Mouse (Mus musculus) ES-E14 (cell line): ENCODE measurements around the gene Cdc42ep1. TPM values are rescaled to one million over a fixed set of nuclear protein-coding genes. Genes with fewer than 3 reads are reported as not detected.

Source experiments
- DNase-seq: peaks from one replicate; pipeline ENCODE4 v3.0.0-alpha.2; 2013; ENCODE audit warnings: low read depth, low spot score
- H3K27ac ChIP-seq: 2 replicates; pipeline ENCODE4 v1.5.1; 2012; ENCODE audit warnings: low read depth, mild to moderate bottlenecking, low read length, moderate library complexity, mixed read lengths; ENCODE audit not compliant: poor library complexity, insufficient read depth, severe bottlenecking
- H3K36me3 ChIP-seq: 2 replicates; pipeline ENCODE4 v1.6.1; 2012; ENCODE audit warnings: mild to moderate bottlenecking, low read length, moderate library complexity, mixed read lengths; ENCODE audit not compliant: control insufficient read depth, poor library complexity, insufficient read depth, severe bottlenecking
- H3K4me1 ChIP-seq, 2 experiments: fragments of 150-350 bp in 1 of 2; sonication (generic) in 1 of 2; 2 replicates each; pipeline ENCODE4 v1.6.1; 2012; ENCODE audit warnings: low read length in 2 of 2, mild to moderate bottlenecking in 1 of 2, mixed read lengths in 1 of 2; ENCODE audit not compliant: control insufficient read depth in 2 of 2, insufficient read depth in 2 of 2, poor library complexity in 1 of 2
- H3K4me3 ChIP-seq, 2 experiments: fragments of 150-350 bp in 1 of 2; sonication (generic) in 1 of 2; 2 replicates each; pipeline ENCODE4 v1.5.1; 2012; ENCODE audit warnings: low read length in 2 of 2, low read depth in 1 of 2, mild to moderate bottlenecking in 1 of 2, mixed read lengths in 1 of 2; ENCODE audit not compliant: insufficient read depth in 1 of 2, poor library complexity in 1 of 2, severe bottlenecking in 1 of 2
- H3K9ac ChIP-seq: 2 replicates; pipeline ENCODE4 v1.6.1; 2012; ENCODE audit warnings: low read depth, mild to moderate bottlenecking, low read length, mixed read lengths; ENCODE audit not compliant: poor library complexity, insufficient read depth, severe bottlenecking
- H3K9me3 ChIP-seq: fragments of 150-350 bp; sonication (generic); 2 replicates; pipeline ENCODE4 v1.6.1; 2012; ENCODE audit warnings: low read depth, mild to moderate bottlenecking, low read length; ENCODE audit not compliant: control insufficient read depth, insufficient read depth
- CHD2 ChIP-seq: IDR thresholded peaks from 2 replicates; pipeline ENCODE4 v1.6.1; 2014; ENCODE audit warnings: mild to moderate bottlenecking, low read depth, low read length, inconsistent platforms
- HCFC1 ChIP-seq: IDR thresholded peaks from 2 replicates; pipeline ENCODE4 v1.6.1; 2012; ENCODE audit warnings: low read length, inconsistent platforms, borderline replicate concordance; ENCODE audit not compliant: insufficient read depth
- MAFK ChIP-seq: IDR thresholded peaks from 2 replicates; pipeline ENCODE4 v1.6.1; 2014; ENCODE audit warnings: mild to moderate bottlenecking, low read depth, low read length, inconsistent platforms; ENCODE audit not compliant: insufficient read depth
- ZC3H11A ChIP-seq: IDR thresholded peaks from 2 replicates; pipeline ENCODE4 v1.6.1; 2012; ENCODE audit warnings: low read depth, mild to moderate bottlenecking, inconsistent platforms, low read length, borderline replicate concordance
- ZNF384 ChIP-seq: IDR thresholded peaks from 2 replicates; pipeline ENCODE4 v1.6.1; 2012; ENCODE audit warnings: low read depth, low read length, inconsistent platforms
- in situ Hi-C, 2 experiments: fragments of 600-800 bp; cut with MboI; formaldehyde crosslinking; loops; one replicate each; pipeline ENCODE4 v1.15.1; 2025; ENCODE audit warnings: low sequenced_read_pairs in 2 of 2, inconsistent platforms in 1 of 2; ENCODE audit not compliant: unreplicated experiment in 2 of 2
- total RNA-seq: library from RNA; depleted of rRNA; stranded (reverse); fragments of 300-350 nt; gene quantifications from 2 replicates; pipeline ENCODE4 v1.2.3, GENCODE M21; 2012; rRNA removed

Cdc42ep1 gene
- total RNA-seq, 1 experiment: 8.3 TPM

DNA sequence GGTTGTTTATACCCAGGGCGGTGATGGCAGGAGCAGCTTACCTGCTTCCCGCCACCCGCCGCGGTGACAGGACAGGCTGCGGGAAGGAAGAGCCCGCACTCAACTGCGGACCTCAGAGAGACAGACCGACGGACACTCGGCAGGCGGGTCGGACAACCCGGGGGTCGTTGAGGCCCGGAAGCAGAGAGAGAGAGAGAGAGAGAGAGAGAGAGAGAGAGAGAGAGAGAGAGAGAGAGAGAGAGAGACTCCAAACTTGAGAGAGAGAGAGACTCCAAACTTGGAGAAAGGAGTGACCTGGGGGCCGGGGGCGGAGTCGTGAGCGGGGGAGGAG lies 57.0 kb downstream of the Cdc42ep1 start, which contains the start of gene Gm49510:
Gene Gm49510, plus strand, starts transcription at position 259 of the 331 bp plus-strand sequence.
- H3K4me1 ChIP-seq: peaks cover 13 to 44% of the 10 kb centered on the region in 2 experiments

DNA sequence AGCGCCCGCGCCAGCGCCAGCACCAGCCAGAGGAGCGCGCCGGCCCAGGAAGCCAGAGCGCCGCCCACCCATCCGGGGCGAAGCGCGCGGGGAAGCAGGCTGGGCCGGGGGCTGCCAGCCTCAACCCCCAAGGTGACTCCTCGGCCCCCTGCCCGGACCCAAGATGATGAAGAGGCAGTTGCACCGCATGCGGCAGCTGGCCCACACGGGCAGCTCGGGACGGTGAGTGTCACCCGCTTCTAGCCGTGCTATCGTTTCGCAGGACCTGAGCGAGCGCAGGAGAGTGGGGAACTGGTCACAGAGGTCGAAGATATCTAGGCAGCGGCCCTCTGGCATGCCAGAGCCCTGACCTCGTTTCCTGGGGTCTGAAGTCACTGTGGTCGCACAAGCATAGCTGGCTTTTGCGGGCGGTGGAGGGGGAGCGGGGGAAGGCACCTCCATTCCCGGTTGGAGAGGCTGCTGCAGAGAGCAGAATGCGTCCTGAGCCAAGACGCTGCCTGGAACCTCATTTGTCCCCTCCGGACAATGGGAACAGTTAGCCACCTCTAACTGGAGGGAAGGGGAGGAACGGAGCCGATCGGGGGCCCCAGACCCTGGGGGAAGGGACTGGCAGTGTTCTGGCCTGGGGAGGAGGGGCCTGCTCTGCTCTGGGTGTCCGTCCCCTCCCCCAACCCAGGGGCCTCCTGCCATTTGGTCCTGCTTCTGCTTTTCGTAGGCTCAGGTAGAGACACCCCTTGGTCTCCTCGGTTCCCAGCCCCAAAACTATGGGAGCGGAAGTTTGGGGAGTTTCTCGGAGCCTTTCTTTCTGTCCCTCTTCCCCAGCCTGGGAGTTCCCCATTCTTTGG lies 57.5 kb downstream of the Cdc42ep1 start, which contains the start of gene Sh3bp1:
Gene Sh3bp1, plus strand, starts transcription at position 29 of the 845 bp plus-strand sequence.
- in situ Hi-C loops: no loop called here
- TF ChIP-seq ZNF384 (no peak), MAFK (no peak), ZC3H11A (no peak), CHD2 (no peak), HCFC1 (no peak)
- DNase-seq: no peak
- peak within 1 kb of the TSS; percentile 72 for H3K9ac ChIP-seq
- H3K4me3 ChIP-seq: peak within 1 kb of the TSS; percentile 81 to 82
- peaks cover 12% of the 10 kb centered on the region for H3K36me3 ChIP-seq
- no peaks in the 10 kb centered on the region for H3K9me3 ChIP-seq
- H3K4me1 ChIP-seq: peaks cover 13 to 39% of the 10 kb centered on the region in 2 experiments
- H3K27ac ChIP-seq: no peak within 1 kb of the TSS

More for the DNA sequence above, 57.0 kb downstream of the Cdc42ep1 start, which contains the start of gene Gm49510:
- TF ChIP-seq ZNF384: no peak
- no peak for TF ChIP-seq HCFC1
- in situ Hi-C loops: no loop called here
- Histone ChIP-seq H3K27ac (no peak within 1 kb of the TSS), H3K4me3 (peak within 1 kb of the TSS; percentile 81 to 82), H3K36me3 (peaks cover 8% of the 10 kb centered on the region), H3K9ac (peak within 1 kb of the TSS; percentile 72), H3K9me3 (no peaks in the 10 kb centered on the region)
- DNase-seq: no peak

Other genes starting within 250 kb of the Cdc42ep1 start
- gene Cyth4, start 245.6 kb upstream of the Cdc42ep1 start, total RNA-seq: 2.3 and 2.7 TPM in 2 replicates
- gene Elfn2, start 123.9 kb upstream of the Cdc42ep1 start, total RNA-seq: 0.09 and 0.53 TPM in 2 replicates
- 7.3 and 11.7 TPM in 2 replicates for gene Mfng, start 69.1 kb upstream of the Cdc42ep1 start, total RNA-seq
- gene Card10, start 39.6 kb upstream of the Cdc42ep1 start, total RNA-seq: 3.8 and 5.0 TPM in 2 replicates
- gene Lgals2, start 12.9 kb downstream of the Cdc42ep1 start, total RNA-seq: 4.2 TPM in 1 of 2 replicates, not detected in the other
- gene Gga1, start 34.6 kb downstream of the Cdc42ep1 start, total RNA-seq: 18.4 and 23.3 TPM in 2 replicates
- 0.11 TPM in 1 of 2 replicates, not detected in the other for gene Gm49510, start 57.0 kb downstream of the Cdc42ep1 start, total RNA-seq
- 10.5 and 17.3 TPM in 2 replicates for gene Sh3bp1, start 57.1 kb downstream of the Cdc42ep1 start, total RNA-seq
- 15.8 and 19.7 TPM in 2 replicates for gene Pdxp, start 71.3 kb downstream of the Cdc42ep1 start, total RNA-seq
- gene Lgals1, start 84.1 kb downstream of the Cdc42ep1 start, total RNA-seq: 541 and 1,081 TPM in 2 replicates
- 26.1 and 26.6 TPM in 2 replicates for gene Nol12, start 92.3 kb downstream of the Cdc42ep1 start, total RNA-seq
- 30.6 and 33.8 TPM in 2 replicates for gene Triobp, start 105.1 kb downstream of the Cdc42ep1 start, total RNA-seq
- gene H1f0, start 185.8 kb downstream of the Cdc42ep1 start, total RNA-seq: 39.9 and 41.0 TPM in 2 replicates
- gene Galr3, start 199.3 kb downstream of the Cdc42ep1 start, total RNA-seq: not detected in 2 replicates
- gene Ankrd54, start 220.3 kb downstream of the Cdc42ep1 start, total RNA-seq: 25.4 and 28.5 TPM in 2 replicates
- gene Eif3l, start 232.6 kb downstream of the Cdc42ep1 start, total RNA-seq: 358 and 380 TPM in 2 replicates